Mouse (Mus musculus): Measurements from ENCODE around the gene Otulin.

- no peak for TF ChIP-seq CTCF (IDR thresholded peaks at IDR 0.05; ENCODE audit: extremely low read depth, insufficient read depth, low read length)
- TF ChIP-seq POLR2A (IDR thresholded peaks at IDR 0.05; ENCODE audit: extremely low read depth, insufficient read depth, low read length): no peak
Measured at GRCm38 (mm10) chr15:27539745-27540144, 90.7 kb downstream of the Otulin start.

Data from cortical plate, adult 2 months (tissue).